Mouse (Mus musculus) R1 (cell line): Measurements from ENCODE around the gene Lsp1.

Experiments
- DNase-seq: peaks from one replicate; pipeline ENCODE4 v3.0.0-alpha.2; 2018; ENCODE audit warnings: low read depth, low spot score

Lsp1 gene

DNA sequence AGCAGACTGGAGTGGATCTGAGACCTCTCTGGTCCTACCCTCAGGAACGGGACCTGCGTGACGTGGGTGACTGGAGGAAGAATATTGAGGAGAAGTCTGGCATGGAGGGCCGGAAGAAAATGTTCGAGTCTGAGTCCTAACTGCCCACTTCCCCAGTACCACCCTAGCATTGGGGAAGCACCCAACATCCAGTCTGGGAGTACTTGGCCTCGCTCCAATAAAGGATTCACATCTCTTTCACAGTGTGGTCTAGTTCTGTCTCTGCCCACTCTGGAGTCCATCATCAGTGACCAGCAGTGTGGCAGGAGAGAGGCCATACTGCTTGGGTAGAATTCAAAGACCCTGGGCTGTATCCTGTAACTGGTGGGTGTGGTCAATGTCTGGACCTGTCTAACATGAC is 16.4 kb upstream of the Lsp1 start:
- no peak for DNase-seq

DNA sequence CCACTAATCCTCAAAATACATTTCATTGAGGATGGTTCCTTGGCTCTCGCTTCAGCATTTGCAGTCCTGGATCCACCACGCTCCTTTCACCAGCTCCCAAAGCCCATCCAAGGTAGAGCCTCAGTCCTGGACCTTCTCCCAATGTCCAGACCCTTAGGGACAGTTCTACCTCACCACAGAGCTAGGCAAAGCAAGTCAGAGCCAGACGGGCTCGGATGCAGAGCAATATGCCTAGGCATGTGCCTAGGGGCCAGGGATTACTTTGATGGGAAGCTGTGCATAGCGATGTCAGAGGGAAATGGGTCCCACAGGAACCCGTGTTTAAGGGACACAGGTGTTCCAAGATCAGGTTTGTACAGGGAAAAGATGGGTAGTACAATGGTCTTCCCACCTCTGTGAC is 15.3 kb upstream of the Lsp1 start:
- DNase-seq: no peak

DNA sequence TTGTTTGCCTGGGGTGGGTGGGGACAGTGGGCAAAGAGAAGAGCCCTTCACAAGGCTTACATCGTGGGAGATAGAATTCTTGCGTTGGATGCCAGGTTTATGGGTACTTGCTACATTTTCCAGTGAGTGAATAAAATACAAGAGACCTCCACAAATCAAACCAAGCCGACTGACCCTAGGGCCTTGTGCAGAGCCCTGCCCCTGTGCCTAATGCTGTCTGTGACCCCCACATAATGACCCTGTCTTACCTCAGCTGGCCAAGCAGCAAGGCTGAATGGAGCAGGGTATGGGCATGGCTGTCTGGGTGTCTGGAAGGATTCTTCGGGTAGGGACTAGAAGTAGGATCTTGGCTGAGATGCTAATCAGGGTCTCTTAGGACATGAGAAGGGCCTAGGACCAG is 14.3 kb upstream of the Lsp1 start:
- no peak for DNase-seq

DNA sequence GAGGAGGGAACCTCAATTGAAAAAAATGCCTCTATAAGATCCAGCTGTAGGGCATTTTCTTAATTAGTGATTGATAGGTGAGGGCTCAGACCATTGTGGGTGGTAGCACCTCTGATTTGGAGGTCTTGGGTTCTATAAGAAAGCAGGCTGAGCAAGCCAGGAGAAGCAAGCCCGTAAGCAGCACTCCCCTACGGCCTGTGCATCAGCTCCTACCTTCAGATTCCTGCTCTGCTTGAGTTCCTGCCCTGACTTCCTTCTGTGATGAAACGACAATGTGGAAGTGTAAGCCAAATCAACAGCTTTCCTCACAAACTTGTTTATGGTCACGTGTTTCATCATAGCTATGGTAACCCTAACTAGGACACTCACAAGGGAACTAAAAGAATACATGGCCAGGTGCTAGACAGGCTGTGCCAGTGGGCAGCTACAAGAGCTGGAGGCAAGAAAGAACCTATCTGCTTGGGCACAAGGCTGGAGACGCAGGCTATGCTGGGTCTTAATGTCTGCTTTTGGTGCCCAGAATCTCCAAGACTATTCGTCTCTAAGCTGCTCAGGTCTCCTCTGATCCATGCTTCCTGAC is 11.5 kb upstream of the Lsp1 start:
- no peak for DNase-seq

DNA sequence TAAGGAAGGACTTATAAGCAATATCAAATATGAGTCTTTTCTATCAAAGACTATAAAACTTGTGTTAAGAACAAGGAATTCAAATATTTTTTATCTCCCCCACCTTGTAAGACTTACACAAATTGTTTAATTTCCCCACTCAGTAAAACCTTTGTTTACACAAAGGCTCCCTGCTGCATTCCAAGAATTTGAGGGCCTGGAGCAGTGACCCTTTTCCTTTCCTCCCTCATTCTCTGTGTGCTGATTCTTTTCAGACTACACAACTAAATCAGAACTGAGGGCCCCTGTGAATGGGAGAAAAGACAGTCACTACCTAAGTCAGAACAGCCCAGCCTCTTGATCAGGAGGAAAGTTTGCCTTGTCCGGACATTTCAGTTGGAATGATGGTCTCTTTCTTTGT is 5.9 kb upstream of the Lsp1 start:
- no peak for DNase-seq

DNA sequence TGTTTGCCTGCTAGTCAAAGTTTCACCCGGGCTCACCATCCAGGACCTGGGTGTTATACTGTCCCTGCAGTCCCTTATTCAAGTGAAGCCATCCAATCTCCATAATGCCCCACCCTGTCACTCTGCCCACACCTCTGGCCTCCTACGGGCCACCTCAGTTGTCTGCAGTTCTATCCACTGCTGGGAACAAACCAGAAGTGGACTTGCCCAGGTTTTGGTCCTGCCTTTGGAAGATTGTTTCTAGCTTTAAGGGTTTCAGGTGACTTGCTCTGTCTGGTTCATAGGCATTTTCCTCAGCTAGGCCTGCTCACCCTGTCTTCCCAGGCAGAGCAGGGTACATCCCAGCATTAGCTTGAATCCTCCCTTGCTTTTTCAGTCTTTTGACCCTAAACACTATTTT is 5.4 kb upstream of the Lsp1 start:
- no peak for DNase-seq

DNA sequence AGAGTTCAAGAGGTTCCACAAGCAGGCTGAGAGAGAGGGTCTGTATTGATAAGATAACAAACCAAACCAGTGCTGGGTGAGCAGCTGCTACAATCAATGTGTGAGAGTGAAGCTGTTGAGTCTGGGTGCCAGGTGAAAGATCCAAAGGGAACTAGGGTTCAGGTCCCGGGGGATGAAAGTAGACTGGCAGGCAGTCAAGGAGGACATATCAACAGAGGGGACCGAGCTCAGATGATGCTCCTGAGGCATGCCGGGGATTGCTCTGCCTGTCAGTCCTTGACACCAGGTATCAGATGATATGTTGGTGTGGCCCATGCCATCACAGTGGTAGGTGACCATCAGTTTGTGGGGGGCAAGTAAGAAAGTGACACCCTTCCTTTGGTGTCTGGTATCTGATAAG is 3.8 kb upstream of the Lsp1 start:
- DNase-seq: no peak

DNA sequence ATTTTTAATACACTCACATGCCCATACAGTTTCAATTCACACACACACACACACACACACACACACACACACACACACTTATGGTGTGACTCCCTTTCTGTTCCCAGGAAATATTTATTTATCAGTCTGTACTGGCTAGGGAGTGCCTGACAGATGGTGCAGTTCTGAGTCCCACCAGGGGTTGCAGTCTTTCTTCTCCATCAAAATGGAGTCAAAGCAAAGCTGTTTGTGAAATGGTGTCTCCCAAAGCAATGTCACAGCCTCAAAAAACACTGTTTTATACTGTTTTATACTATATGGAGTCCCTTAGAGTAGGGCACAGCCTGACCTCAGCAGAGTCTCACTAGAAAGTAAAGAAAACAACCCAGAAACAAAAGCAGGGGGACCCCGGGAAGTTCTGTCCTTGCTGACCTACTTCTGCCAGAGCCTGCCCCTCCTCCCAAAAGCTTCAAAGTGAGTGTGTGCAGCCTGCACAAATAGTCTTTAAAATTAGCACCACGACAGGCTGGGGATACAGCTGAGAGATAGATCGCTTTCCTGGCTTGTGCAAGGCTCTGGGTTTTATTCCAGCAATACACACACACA is 3.3 kb upstream of the Lsp1 start:
- DNase-seq: no peak

DNA sequence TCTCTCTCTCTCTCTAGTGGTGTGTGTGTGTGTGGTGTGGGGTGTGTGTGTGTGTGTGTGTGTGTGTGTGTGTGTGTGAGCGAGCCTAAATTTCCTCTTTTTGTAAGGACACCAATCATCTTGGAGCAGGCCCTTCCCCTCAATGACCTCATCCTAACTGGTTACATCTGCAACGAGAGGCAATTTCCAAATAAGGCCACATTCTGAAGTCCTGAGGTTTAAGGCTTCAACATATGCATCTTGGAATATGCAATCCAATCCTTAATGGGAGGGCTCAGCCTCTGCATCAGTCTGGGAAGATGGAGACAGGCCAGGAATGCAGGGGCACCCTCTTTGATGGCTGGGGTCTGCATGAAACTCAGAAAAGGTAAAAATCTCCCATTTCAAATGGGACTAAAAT is 2.6 kb upstream of the Lsp1 start:
- no peak for DNase-seq

DNA sequence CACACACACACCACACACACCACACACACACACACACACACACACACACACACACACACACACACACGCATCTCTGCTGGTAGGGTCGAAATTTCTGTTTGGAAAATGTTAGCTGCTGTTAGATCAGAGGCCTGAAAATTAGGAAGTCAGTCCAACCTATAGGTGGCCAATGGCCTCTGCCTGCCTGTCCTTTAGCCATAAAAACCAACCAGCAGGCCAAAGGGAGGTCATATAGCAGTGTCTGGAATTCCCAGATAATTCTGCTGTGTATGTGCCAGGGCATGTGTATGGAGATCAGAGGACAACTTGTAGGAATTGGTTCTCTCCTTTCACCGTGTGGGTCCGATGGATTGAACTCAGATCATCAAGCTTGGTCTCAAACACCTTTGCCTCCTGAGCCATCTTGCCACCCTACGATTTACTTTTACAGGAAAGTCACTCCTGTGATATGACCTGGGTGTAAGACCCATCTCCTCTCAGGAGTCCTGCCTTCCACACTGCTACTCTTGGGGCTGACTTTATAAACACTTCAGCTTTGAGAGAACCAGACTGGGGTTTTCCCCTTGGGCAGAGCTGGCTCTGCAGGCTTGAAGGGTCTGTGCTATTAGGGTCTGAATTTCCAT is 1.8 kb upstream of the Lsp1 start:
- no peak for DNase-seq

DNA sequence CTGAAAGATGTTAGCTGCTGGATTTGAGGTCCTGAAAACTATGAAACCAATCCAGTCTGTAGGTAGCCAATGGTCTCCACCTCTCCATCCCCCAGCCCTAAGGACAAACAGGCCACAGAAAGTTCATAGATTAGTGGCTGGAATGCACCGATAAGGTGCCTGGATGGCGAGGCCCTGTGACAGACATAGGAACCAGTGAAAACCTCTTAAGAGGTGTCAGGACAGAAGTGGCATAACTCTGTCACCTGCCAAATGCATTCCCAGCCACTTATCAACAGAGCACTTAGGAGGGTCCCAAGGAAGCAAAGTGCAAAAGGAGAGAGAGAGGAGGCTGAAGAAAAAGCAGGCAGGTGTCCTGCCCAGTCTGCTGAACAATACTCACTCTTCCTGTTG is 1.3 kb upstream of the Lsp1 start:
- DNase-seq: no peak

DNA sequence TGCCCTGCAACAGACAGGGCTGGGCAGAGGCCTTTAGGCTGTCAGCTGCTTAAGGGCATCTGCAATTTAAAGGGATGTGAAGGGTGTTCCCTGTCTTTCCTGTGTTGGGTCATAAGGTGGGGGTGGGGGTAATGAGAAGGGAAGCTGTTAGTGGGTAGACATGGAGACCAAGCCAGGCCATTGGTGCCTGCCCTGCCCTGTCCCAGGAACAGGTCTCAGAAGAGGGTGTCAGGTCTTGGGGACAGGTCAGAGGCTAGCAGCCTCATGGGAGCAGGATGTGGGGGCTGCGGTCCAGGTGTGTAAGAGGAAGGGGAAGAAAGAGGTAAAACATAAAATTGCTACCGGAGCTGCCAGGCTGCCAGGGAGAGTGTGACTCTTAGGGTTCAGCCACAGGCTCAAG is 837 bp downstream of the Lsp1 start:
- no peak for DNase-seq

DNA sequence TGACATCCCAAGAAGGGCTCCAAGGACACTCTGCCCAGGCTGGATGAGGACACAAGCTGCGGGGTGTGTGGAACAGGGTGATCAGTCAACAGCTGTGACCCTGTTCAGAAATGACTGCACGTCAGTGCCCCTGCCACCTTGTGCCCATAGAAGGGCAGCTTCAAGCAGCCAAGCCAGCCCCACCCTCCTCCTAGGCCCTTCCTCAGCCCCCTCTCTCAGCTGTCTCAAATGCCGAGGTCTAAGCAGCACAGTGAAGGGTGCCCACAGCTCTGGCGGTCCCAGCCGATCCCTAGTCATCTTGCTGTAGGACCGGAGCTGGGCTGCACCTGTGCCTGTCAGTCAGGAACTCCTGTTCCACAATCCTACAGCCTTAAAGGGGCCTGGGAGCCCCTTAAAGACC is 1.6 kb downstream of the Lsp1 start:
- DNase-seq: no peak

DNA sequence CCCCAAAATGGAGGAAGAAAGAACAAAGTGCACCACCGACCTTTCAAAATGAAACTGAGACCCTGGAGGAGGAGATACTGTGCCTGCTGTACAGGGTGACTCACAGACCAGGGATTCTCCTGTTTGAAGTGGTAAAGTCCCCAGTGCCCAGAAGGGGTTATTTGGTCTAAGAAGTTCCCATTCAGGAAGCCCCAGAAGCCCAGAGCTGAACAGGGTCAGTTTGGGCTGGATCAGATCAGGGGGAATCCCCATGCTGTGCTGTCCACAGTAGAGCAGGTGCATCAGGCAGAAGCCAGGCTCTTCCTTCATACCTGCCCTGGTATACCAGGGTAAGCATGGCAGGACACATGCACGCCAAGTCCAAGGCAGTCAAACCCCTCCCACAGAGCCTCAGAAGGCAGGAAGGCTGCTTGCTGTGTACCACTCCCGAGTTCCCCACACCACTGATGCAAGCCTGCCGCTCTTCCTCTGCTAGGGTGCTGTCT is 2.0 kb downstream of the Lsp1 start:
- no peak for DNase-seq

DNA sequence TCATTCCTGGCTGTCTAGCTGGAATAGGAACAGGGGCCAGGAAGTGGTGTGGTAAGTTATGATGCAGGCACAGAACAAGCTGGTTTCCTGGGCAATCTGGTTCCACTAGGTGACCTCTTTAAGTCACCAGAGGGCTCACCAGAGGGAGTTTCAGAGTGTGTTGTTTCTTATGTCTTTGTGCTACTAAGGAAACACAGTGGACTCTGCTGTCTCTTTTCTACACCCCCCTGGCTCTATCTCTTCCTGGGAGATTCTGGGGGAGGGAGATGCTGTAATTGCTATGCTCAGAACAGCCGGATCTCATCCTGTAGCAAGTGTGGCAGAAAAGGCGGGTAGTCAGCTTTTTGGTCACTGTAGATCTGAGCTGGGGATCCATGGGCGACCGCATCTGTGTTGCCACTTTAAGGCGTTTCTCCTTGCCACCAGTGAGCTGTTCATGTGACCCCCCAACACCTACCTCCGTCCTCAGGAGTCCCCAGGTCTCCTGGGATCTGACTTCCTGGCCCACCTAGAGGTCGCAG is 9.6 kb downstream of the Lsp1 start:
- DNase-seq: no peak

DNA sequence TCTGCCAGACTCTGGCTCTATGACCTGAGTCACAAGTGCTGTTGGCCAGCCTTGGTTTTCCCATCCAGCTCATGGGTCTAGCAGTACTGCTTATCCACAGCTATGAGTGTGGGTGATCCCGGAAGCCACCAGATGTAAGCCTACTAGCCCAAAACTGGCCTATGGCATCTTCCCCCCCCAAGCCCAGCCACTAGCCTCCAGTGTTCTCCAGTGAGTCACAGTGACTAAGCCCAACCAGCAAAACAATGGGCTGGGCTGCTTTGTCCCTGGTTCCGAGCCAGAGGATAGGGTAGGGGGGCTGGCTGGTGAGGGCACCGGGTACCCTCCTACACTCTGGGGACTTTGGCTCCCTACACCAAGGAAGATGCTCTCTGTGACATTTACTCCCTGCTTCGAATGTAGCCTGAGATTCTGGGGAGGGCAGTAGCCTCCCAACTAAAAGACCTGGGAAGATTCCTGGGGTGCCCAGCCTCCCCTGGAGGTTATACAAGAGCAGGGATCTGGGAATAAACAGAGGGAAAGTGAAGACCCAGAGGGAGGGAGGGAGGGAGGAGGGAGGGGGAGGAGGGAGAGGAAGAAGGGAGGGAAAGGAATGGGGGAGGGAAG is 10.3 kb downstream of the Lsp1 start:
- DNase-seq: no peak

DNA sequence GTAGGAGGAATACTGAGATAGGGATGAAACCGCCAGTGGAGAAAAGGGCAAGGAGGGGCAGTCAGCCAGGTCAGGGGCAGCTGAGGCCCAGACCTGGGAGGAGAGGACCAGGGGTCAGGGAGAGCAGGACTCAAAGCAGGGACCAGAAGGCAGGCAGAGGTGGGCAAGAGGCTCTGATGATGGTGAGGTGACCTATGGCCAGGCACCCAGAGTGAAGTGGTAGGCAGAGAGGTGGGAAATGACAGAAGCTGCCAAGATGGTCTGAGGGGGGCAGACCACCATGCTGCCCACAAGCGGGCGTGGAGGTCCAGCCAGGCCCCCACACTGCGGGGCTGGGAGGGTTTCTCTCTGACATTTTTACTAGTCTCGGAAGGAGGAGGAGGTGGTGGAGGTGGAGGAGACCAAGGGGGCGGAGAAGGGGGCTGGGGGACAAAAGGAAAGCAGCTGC is 10.8 kb downstream of the Lsp1 start:
- DNase-seq: no peak

DNA sequence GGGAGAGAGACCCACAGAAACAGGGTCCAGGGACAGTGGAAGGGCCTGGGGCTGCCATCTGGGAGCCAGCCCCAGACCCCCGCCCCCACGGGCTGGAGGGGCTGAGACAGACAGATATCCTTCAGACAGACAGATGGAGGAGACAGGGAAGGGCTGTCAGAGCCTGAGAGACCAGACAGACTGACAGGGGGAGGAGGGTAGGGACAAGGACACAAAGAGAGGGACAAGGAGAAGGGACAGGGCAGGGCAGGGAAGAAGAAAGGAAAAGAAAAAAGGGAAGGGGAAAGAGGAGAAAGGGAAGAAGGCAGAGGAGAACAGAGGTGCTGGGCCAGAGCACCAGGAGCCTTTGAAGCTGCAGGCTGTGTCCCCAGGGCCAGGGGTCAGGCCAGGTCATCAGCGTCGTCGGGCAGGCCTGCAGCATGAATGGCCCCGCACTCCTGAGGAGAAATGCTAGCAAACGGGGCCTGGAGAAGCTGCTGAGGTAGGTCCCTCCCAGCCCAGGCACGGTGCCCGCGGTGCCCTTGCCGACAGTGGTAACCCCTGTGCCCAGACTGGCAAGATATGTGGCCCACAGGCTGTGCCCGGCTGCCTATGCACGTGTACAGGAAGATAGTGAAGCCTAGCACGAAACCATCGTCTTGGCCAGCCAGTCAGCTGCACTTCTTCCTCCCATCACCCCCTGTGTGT is 11.4 kb downstream of the Lsp1 start:
- no peak for DNase-seq

DNA sequence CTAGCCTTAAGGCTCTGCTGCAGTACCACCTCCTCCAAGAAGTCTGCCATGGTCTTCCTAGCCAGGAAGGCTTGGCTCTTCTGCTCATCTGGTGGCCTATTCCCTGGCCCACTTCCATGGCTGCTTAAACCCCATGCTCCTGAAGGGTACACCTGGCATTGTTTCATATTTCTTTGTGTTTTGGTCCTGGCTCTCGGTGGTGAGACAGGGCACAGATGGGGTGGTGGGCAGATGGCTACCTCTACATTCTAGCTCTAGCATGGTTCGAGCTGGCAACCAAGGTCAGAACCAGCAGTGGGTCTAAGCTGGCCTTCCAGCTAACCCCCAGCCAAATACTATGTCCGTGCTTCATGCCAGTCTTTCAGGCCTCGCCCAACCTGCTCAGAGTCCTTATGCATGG is 12.3 kb downstream of the Lsp1 start:
- no peak for DNase-seq

DNA sequence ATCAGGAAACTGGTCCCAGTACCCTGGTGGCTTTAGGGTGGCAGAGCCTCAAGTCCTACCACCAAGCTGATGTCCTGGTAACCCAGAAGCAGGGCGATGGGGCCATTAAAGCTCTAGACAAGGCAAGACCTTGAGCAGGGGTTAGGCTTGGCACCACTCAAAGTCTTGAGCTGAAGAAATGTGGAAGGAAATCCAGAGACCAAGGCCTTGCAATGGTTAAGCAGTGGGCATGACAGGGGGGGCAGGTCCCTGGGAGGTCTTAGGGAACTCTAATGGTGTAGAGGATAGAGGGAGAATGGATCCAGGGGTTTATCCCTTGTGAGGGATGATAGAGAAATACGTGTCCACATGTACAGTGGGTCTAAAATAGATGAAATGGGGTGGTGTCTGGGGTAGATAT is 12.9 kb downstream of the Lsp1 start:
- no peak for DNase-seq

DNA sequence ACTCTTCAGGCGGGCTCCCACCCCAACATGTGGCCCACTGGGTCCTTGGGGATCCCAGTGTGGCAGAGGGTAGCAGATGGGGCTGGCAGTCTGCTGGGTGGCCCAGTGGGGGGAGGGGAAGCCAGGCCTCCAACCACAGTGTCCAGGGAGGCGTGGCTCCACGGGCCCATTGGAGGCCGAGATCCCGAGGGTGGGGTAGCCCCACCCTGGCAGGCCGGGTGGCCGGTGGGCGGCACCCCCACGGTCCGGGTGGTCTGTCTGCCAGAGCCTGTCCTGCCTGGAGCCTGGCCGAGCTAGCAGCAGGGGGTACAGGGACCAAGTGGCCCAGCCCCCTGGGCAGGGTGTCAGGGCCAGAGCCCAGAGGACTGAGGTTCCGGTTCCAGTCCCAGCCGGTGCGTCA is 14.2 kb downstream of the Lsp1 start:
- DNase-seq: no peak

DNA sequence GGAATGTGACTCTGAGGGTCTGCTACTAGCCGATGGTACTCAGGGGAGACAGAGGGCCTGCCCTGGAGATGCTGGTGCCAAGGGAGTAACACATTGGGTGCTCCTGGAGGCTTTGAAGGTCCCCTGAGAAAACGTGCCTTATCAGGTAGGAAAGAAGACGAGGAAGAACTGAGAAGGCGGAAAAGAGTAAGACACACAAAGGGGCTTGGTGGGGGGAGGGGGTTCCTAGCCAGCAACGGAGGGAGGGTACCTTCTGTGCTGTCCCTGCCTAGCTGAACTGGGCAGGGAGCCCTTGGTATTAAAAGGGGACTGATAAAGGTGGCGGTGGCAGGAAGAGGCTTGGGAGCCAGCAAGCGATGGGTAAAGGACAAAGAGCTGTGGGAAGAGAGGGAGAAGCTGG is 15.0 kb downstream of the Lsp1 start:
- no peak for DNase-seq
